Mouse (Mus musculus): ENCODE data around the gene Gm20388. TPM values are rescaled to one million over a fixed set of nuclear protein-coding genes. Genes with fewer than 3 reads are reported as not detected.

Gene Gm20388
- polyA plus RNA-seq, 1 experiment from 2014 or later, result 1.7 TPM

GRCm38 (mm10) chr8:122849152-122849910 lies 2938.7 kb downstream of the Gm20388 start:
- peaks cover 49% of the 10 kb centered on the region for H3K27me3 ChIP-seq (ENCODE audit: insufficient read depth, poor library complexity, severe bottlenecking)
- H3K4me1 ChIP-seq (replicated peaks), result peaks cover 67% of the 10 kb centered on the region
- no peak for DNase-seq (ENCODE audit: low spot score)
- H3K9me3 ChIP-seq, result no peaks in the 10 kb centered on the region
- 68% methylated on average over 11 of the region's 11 CpGs for WGBS
- no peaks in the 10 kb centered on the region for H3K36me3 ChIP-seq
- no peak overlapping the region for H3K27ac ChIP-seq
- H3K4me3 ChIP-seq, result no peak overlapping the region

- Histone ChIP-seq H3K4me3 (no peak overlapping the region), H3K27ac (peak overlapping the region; percentile 37; the same call in 1 of the 2 replicates), H3K4me1 (replicated peaks) (peaks cover 70% of the 10 kb centered on the region), H3K9me3 (no peaks in the 10 kb centered on the region), H3K36me3 (no peaks in the 10 kb centered on the region), H3K27me3 (ENCODE audit: insufficient read depth, poor library complexity, severe bottlenecking) (peaks cover 56% of the 10 kb centered on the region)
- DNase-seq (ENCODE audit: low spot score), result no peak
- 69% methylated on average over 3 of the region's 3 CpGs for WGBS
Observed at GRCm38 (mm10) chr8:122850641-122851240, 2940.1 kb downstream of the Gm20388 start.

DNA sequence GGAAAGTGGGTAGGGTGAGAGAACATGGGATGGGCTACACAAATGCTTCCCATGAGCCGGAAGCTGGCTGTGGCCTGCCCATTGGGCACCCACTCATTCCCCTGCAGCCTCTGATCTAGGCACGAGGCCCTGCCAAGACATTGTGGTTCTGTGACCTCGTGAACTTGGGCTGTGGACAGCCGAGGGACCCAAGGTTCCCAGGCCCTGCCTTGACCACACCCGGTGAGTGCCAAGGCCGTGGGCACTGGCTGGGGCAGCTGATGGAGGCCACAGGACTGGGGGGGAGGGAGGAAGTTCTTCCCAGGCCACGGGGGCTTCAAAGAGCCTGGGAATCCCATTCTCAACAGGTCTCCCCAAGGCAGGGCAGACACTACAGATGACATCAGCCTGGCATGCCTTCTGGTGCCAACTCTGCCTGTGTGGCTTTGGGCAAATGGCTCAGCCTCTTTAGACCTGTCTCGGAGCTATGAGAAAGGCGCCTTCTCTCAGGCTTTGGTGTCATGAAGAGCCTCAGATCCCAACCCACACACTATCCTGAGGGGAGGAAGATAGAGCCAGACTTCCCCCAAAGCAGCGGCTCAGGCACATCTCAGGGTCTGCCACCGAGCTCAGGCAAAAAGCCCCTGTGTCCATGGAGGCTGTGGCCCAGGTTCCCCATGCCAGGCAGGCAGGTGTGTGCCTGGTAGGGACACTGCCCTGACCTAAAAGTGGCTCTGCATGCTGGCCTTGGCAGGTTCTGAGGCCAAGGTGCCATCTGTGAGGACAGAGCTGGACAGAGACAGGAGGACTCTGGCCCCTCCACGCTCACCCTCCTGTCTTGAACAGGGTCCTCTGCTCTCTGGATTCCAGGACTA lies 2941.3 kb downstream of the Gm20388 start:
- Histone ChIP-seq H3K36me3 (no peaks in the 10 kb centered on the region), H3K4me3 (no peak overlapping the region), H3K9me3 (no peaks in the 10 kb centered on the region), H3K27me3 (ENCODE audit: insufficient read depth, poor library complexity, severe bottlenecking) (peaks cover 55% of the 10 kb centered on the region), H3K27ac (0 out of 2 replicates have a peak overlapping the region, but pooled peaks have one; percentile 72), H3K4me1 (replicated peaks) (peaks cover 70% of the 10 kb centered on the region)
- 86% methylated on average over 12 of the region's 12 CpGs for WGBS
- no peak for DNase-seq (ENCODE audit: low spot score)

- 69% methylated on average over 1 of the region's 1 CpGs for WGBS
- H3K36me3 ChIP-seq, result no peaks in the 10 kb centered on the region
- H3K27ac ChIP-seq, result 0 out of 2 replicates have a peak overlapping the region, but pooled peaks have one; percentile 72
- H3K4me1 ChIP-seq (replicated peaks), result peaks cover 66% of the 10 kb centered on the region
- no peak overlapping the region for H3K4me3 ChIP-seq
- no peaks in the 10 kb centered on the region for H3K9me3 ChIP-seq
- peaks cover 50% of the 10 kb centered on the region for H3K27me3 ChIP-seq (ENCODE audit: insufficient read depth, poor library complexity, severe bottlenecking)
- DNase-seq (ENCODE audit: low spot score), result no peak
Observed at GRCm38 (mm10) chr8:122852546-122852905, 2941.9 kb downstream of the Gm20388 start.

DNA sequence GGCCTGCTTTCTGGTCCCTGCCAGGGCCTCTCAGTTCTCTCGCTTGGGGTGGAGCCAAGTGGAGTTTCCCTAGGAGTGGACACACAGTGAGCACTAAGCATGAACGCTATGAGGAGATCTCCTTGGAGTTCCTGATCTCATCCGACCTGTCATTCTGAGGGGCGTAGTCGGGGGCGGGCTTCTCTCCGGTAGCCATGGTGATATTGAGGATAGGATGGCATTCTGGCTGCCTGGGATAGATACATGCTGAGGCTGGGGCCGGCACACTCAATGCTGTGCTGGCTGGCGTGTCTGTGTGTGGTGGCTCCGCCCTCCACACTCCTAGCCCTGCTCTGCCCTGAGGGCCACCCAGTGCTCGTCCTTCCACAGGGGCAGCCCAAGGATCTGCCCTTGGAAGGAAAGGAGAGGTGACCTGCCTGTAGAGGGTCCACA lies 2942.7 kb downstream of the Gm20388 start:
- H3K4me1 ChIP-seq (replicated peaks), result peaks cover 57% of the 10 kb centered on the region
- 17% methylated on average over 11 of the region's 11 CpGs for whole genome bisulfite sequencing
- H3K27ac ChIP-seq, result peak overlapping the region; percentile 72; the same call in 1 of the 2 replicates
- DNase-seq (ENCODE audit: low spot score), result peak; percentile 70
- H3K27me3 ChIP-seq (ENCODE audit: insufficient read depth, poor library complexity, severe bottlenecking), result peaks cover 47% of the 10 kb centered on the region
- no peaks in the 10 kb centered on the region for H3K36me3 ChIP-seq
- H3K4me3 ChIP-seq, result peak overlapping the region; percentile 23
- H3K9me3 ChIP-seq, result no peaks in the 10 kb centered on the region

- 75% methylated on average over 7 of the region's 7 CpGs for WGBS
- no peak overlapping the region for H3K4me3 ChIP-seq
- H3K27ac ChIP-seq, result peak overlapping the region; percentile 72; the same call in 1 of the 2 replicates
Observed at GRCm38 (mm10) chr8:122854388-122854787, 2943.7 kb downstream of the Gm20388 start.

DNA sequence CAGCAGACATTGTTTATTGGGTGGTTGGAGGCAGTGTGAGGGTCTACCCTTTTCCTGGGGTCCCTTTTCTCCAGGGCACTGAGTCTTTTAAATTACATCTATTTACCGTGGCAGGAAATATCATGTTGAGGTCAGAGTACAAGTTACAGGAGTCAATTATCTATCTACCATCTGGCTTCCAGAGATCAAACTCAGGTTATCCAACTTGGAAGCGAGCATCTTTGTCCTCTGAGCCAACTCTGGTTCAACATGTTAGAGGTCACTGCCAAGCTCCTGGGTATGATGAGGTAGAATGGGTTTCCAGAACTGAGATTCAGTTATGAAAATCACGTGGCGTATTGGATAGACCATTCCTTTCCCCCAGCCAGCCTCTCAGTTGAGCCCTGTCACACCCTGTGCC lies 2944.5 kb downstream of the Gm20388 start:
- 88% methylated on average over 4 of the region's 4 CpGs for WGBS
- no peak overlapping the region for H3K27ac ChIP-seq

More at GRCm38 (mm10) chr8:122854388-122854787, 2943.7 kb downstream of the Gm20388 start:
- H3K9me3 ChIP-seq, result no peaks in the 10 kb centered on the region
- no peak for DNase-seq (ENCODE audit: low spot score)
- H3K27me3 ChIP-seq (ENCODE audit: insufficient read depth, poor library complexity, severe bottlenecking), result peaks cover 37% of the 10 kb centered on the region
- H3K4me1 ChIP-seq (replicated peaks), result peaks cover 47% of the 10 kb centered on the region
- no peaks in the 10 kb centered on the region for H3K36me3 ChIP-seq

GRCm38 (mm10) chr8:122856288-122856687 lies 2945.6 kb downstream of the Gm20388 start:
- H3K4me3 ChIP-seq, result no peak overlapping the region
- no peaks in the 10 kb centered on the region for H3K36me3 ChIP-seq

More for the DNA sequence above, 2944.5 kb downstream of the Gm20388 start:
- no peak for DNase-seq (ENCODE audit: low spot score)
- Histone ChIP-seq H3K4me3 (no peak overlapping the region), H3K36me3 (no peaks in the 10 kb centered on the region), H3K27me3 (ENCODE audit: insufficient read depth, poor library complexity, severe bottlenecking) (peaks cover 31% of the 10 kb centered on the region), H3K9me3 (no peaks in the 10 kb centered on the region), H3K4me1 (replicated peaks) (peaks cover 40% of the 10 kb centered on the region)

DNA sequence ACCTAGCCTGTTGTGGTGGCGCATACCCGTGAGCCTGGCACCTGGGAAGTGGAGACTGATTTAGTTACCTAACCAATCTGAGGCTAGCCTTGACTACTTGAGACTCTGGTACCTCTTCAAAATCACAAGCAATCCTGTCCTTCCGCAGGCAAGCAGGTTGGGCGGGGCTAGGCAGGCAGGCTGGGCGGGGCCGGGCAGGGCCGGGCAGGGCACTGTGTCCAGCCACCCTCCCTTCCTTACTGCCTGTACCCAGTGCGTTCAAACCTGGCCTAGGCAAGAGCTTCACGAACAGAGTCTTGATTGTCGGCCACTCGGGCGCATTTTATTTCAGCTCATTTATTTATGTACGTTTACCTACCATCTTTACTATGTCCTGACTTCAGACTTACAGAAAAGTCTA lies 2949.2 kb downstream of the Gm20388 start:
- Histone ChIP-seq H3K27ac (no peak overlapping the region), H3K27me3 (ENCODE audit: insufficient read depth, poor library complexity, severe bottlenecking) (peaks cover 8% of the 10 kb centered on the region; the same call in 1 of the 2 replicates), H3K9me3 (peaks cover 8% of the 10 kb centered on the region), H3K36me3 (no peaks in the 10 kb centered on the region), H3K4me1 (replicated peaks) (peaks cover 8% of the 10 kb centered on the region), H3K4me3 (no peak overlapping the region)
- 62% methylated on average over 13 of the region's 13 CpGs for WGBS
- DNase-seq (ENCODE audit: low spot score), result no peak

More at GRCm38 (mm10) chr8:122856288-122856687, 2945.6 kb downstream of the Gm20388 start:
- peaks cover 22% of the 10 kb centered on the region for H3K27me3 ChIP-seq (ENCODE audit: insufficient read depth, poor library complexity, severe bottlenecking)
- WGBS, result 82% methylated on average over 8 of the region's 8 CpGs
- peaks cover 33% of the 10 kb centered on the region for H3K4me1 ChIP-seq (replicated peaks)
- H3K27ac ChIP-seq, result no peak overlapping the region
- no peak for DNase-seq (ENCODE audit: low spot score)
- H3K9me3 ChIP-seq, result no peaks in the 10 kb centered on the region

- no peak for DNase-seq (ENCODE audit: low spot score)
- Histone ChIP-seq H3K4me1 (replicated peaks) (peaks cover 18% of the 10 kb centered on the region), H3K27me3 (ENCODE audit: insufficient read depth, poor library complexity, severe bottlenecking) (peaks cover 17% of the 10 kb centered on the region), H3K27ac (peak overlapping the region; percentile 56; the same call in 1 of the 2 replicates), H3K4me3 (peak overlapping the region; percentile 46), H3K36me3 (no peaks in the 10 kb centered on the region), H3K9me3 (peaks cover 18% of the 10 kb centered on the region)
- WGBS, result 51% methylated on average over 26 of the region's 26 CpGs
Observed at GRCm38 (mm10) chr8:122864719-122865129, 2954.1 kb downstream of the Gm20388 start.

GRCm38 (mm10) chr8:122865441-122865840 lies 2954.8 kb downstream of the Gm20388 start:
- no peak for DNase-seq (ENCODE audit: low spot score)
- H3K9me3 ChIP-seq, result peaks cover 18% of the 10 kb centered on the region
- H3K36me3 ChIP-seq, result no peaks in the 10 kb centered on the region
- no peak overlapping the region for H3K27ac ChIP-seq
- H3K4me1 ChIP-seq (replicated peaks), result peaks cover 25% of the 10 kb centered on the region
- peaks cover 24% of the 10 kb centered on the region for H3K27me3 ChIP-seq (ENCODE audit: insufficient read depth, poor library complexity, severe bottlenecking)
- WGBS, result 63% methylated on average over 10 of the region's 10 CpGs
- H3K4me3 ChIP-seq, result peak overlapping the region; percentile 46

DNA sequence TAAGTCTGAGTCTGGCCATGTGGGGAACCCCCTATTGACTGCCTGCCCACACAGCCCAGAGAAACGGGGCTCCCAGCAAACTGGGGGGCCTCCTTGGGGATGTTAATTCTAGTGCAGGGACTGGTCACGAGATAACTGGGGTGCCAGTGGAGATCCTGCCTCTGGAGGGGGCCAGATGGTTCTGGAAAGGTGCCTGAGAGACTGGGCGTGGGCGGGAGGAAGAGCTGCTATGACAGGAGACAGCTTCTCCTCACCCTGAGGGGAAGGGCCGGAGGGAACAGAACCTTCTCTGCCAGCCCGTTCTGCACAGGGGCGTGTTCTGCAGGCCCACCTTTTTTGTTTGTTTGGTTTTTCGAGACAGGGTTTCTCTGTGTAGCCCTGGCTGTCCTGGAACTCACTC lies 2955.6 kb downstream of the Gm20388 start:
- Histone ChIP-seq H3K4me3 (no peak overlapping the region), H3K27me3 (ENCODE audit: insufficient read depth, poor library complexity, severe bottlenecking) (peaks cover 26% of the 10 kb centered on the region), H3K27ac (no peak overlapping the region), H3K9me3 (peaks cover 18% of the 10 kb centered on the region), H3K36me3 (no peaks in the 10 kb centered on the region), H3K4me1 (replicated peaks) (peaks cover 28% of the 10 kb centered on the region)
- 80% methylated on average over 8 of the region's 8 CpGs for WGBS
- no peak for DNase-seq (ENCODE audit: low spot score)

Measured in hindbrain, embryonic 10.5 days (tissue).